Mouse (Mus musculus) megakaryocyte-erythroid progenitor cell, adult 5 weeks (primary cell): Measurements from ENCODE around the gene Pbxip1. TPM values are rescaled to one million over a fixed set of nuclear protein-coding genes. Genes with fewer than 3 reads are reported as not detected.

ENCODE experiments used
- polyA plus RNA-seq: library from polyadenylated mRNA; stranded (reverse); fragments of >175 nt; gene quantifications from 2 replicates; pipeline ENCODE4 v1.2.3, GENCODE M21; 2012

Gene Pbxip1
- polyA plus RNA-seq = 18.0 and 19.0 TPM in 2 replicates

GRCm38 (mm10) chr3:89436176-89437113, at the start of gene Pbxip1:
Gene Pbxip1, plus strand, starts transcription at chr3:89436706.

GRCm38 (mm10) chr3:89394006-89394893, 42.3 kb upstream of the Pbxip1 start, which contains the start of gene Zbtb7b:
Gene Zbtb7b, minus strand, starts transcription at chr3:89394776.

GRCm38 (mm10) chr3:89402693-89403092, 33.8 kb upstream of the Pbxip1 start, which contains the start of gene Lenep:
Gene Lenep, minus strand, starts transcription at chr3:89402793.

GRCm38 (mm10) chr3:89411490-89412393, 24.8 kb upstream of the Pbxip1 start, which contains the start of gene Flad1:
Gene Flad1, minus strand, starts transcription at chr3:89411870.

GRCm38 (mm10) chr3:89418170-89418860, 18.2 kb upstream of the Pbxip1 start, which contains the start of the genes Cks1b and Shc1:
Gene Cks1b, minus strand, starts transcription at chr3:89418383.
Gene Shc1, plus strand, starts transcription at chr3:89418443.

GRCm38 (mm10) chr3:89430171-89431159, 6.0 kb upstream of the Pbxip1 start, which contains the start of gene Pygo2:
Gene Pygo2, plus strand, starts transcription at chr3:89430214.

GRCm38 (mm10) chr3:89454401-89455177, 18.1 kb downstream of the Pbxip1 start, which contains the start of gene Pmvk:
Gene Pmvk, plus strand, starts transcription at chr3:89454541.

Other genes starting within 250 kb of the Pbxip1 start
- 9.8 and 12.3 TPM in 2 replicates for gene Gba, start 233.8 kb upstream of the Pbxip1 start, polyA plus RNA-seq
- gene Thbs3, start 221.5 kb upstream of the Pbxip1 start, polyA plus RNA-seq = 0.61 and 2.0 TPM in 2 replicates
- 318 and 336 TPM in 2 replicates for gene Mtx1, start 209.6 kb upstream of the Pbxip1 start, polyA plus RNA-seq
- gene Muc1, start 207.6 kb upstream of the Pbxip1 start, polyA plus RNA-seq = 0.56 and 0.64 TPM in 2 replicates
- 235 and 304 TPM in 2 replicates for gene Krtcap2, start 190.7 kb upstream of the Pbxip1 start, polyA plus RNA-seq
- 9.2 and 11.3 TPM in 2 replicates for gene Trim46, start 190.4 kb upstream of the Pbxip1 start, polyA plus RNA-seq
- 448 and 506 TPM in 2 replicates for gene Dpm3, start 177.3 kb upstream of the Pbxip1 start, polyA plus RNA-seq
- 12.7 and 16.4 TPM in 2 replicates for gene Slc50a1, start 166.1 kb upstream of the Pbxip1 start, polyA plus RNA-seq
- not detected in 2 replicates for gene Efna1, start 155.6 kb upstream of the Pbxip1 start, polyA plus RNA-seq
- gene Efna3, start 113.7 kb upstream of the Pbxip1 start, polyA plus RNA-seq = 0.83 and 0.91 TPM in 2 replicates
- gene Efna4, start 98.7 kb upstream of the Pbxip1 start, polyA plus RNA-seq = 3.1 and 4.1 TPM in 2 replicates
- 195 and 256 TPM in 2 replicates for gene Adam15, start 86.7 kb upstream of the Pbxip1 start, polyA plus RNA-seq
- not detected in 2 replicates for gene Dcst2, start 74.7 kb upstream of the Pbxip1 start, polyA plus RNA-seq
- not detected in 2 replicates for gene Dcst1, start 71.5 kb upstream of the Pbxip1 start, polyA plus RNA-seq
- gene Zbtb7b, start 41.9 kb upstream of the Pbxip1 start, polyA plus RNA-seq = 42.9 and 63.7 TPM in 2 replicates
- 0.05 and 0.10 TPM in 2 replicates for gene Lenep, start 33.9 kb upstream of the Pbxip1 start, polyA plus RNA-seq
- gene Flad1, start 24.8 kb upstream of the Pbxip1 start, polyA plus RNA-seq = 17.5 and 17.9 TPM in 2 replicates
- 66.6 and 73.2 TPM in 2 replicates for gene Cks1b, start 18.3 kb upstream of the Pbxip1 start, polyA plus RNA-seq
- gene Shc1, start 18.3 kb upstream of the Pbxip1 start, polyA plus RNA-seq = 117 and 151 TPM in 2 replicates
- gene Pygo2, start 6.5 kb upstream of the Pbxip1 start, polyA plus RNA-seq = 111 and 155 TPM in 2 replicates
- 9.1 and 14.1 TPM in 2 replicates for gene Pmvk, start 17.8 kb downstream of the Pbxip1 start, polyA plus RNA-seq
- gene Kcnn3, start 83.5 kb downstream of the Pbxip1 start, polyA plus RNA-seq = 0.02 and 0.08 TPM in 2 replicates